Mouse (Mus musculus) heart, embryonic 14.5 days (tissue): ENCODE results near the gene Sorbs1. TPM values are rescaled to one million over a fixed set of nuclear protein-coding genes. Genes with fewer than 3 reads are reported as not detected.
A peak's percentile ranks its signal among the peaks of the same experiment; 100 is the strongest.

Experiments
- ATAC-seq: fragments of 200-750 bp; cut with Nextera tagmentation; 2 replicates; pipeline ENCODE4 v1.8.0; 2017; ENCODE audit warnings: low read depth, moderate TSS enrichment; ENCODE audit not compliant: insufficient number of reproducible peaks, insufficient read depth, low FRiP score
- H3K27ac ChIP-seq, 2 experiments: fragments of 200-500 bp in 1 of 2; fragments of 300-500 bp in 1 of 2; sonication (generic) in 1 of 2; replicated peaks in 1 of 2; 2 replicates each; pipeline ENCODE4 v1.5.1; 2012 to 2014; ENCODE audit warnings: low read depth in 2 of 2, low read length in 2 of 2, control low read depth in 1 of 2, mild to moderate bottlenecking in 1 of 2, mixed read lengths in 1 of 2; ENCODE audit not compliant: control insufficient read depth in 1 of 2, insufficient read depth in 1 of 2
- H3K27me3 ChIP-seq: fragments of 300-500 bp; sonication (generic); 2 replicates; pipeline ENCODE4 v1.6.1; 2014; ENCODE audit warnings: mild to moderate bottlenecking, low read length, control low read depth; ENCODE audit not compliant: control insufficient read depth, insufficient read depth
- H3K36me3 ChIP-seq: fragments of 300-500 bp; sonication (generic); 2 replicates; pipeline ENCODE4 v1.6.1; 2014; ENCODE audit warnings: mild to moderate bottlenecking, control low read depth, low read length, mixed read lengths; ENCODE audit not compliant: control insufficient read depth, insufficient read depth
- H3K4me1 ChIP-seq, 2 experiments: fragments of 200-500 bp in 1 of 2; fragments of 300-500 bp in 1 of 2; sonication (generic) in 1 of 2; 2 replicates each; pipeline ENCODE4 v1.6.1; 2012 to 2014; ENCODE audit warnings: low read length in 2 of 2, control low read depth in 1 of 2, mixed read lengths in 1 of 2; ENCODE audit not compliant: control insufficient read depth in 2 of 2, insufficient read depth in 2 of 2
- H3K4me2 ChIP-seq: fragments of 300-500 bp; sonication (generic); 2 replicates; pipeline ENCODE4 v1.6.1; 2014; ENCODE audit warnings: mild to moderate bottlenecking, low read length
- H3K4me3 ChIP-seq, 2 experiments: fragments of 200-500 bp in 1 of 2; fragments of 300-500 bp in 1 of 2; sonication (generic) in 1 of 2; 2 replicates each; pipeline ENCODE4 v1.5.1; 2012 to 2014; ENCODE audit warnings: low read length in 2 of 2, mild to moderate bottlenecking in 2 of 2, control low read depth in 1 of 2, low read depth in 1 of 2, moderate library complexity in 1 of 2; ENCODE audit not compliant: control insufficient read depth in 1 of 2, insufficient read depth in 1 of 2
- H3K9ac ChIP-seq: fragments of 300-500 bp; sonication (generic); 2 replicates; pipeline ENCODE4 v1.6.1; 2014; ENCODE audit warnings: mild to moderate bottlenecking, low read length
- H3K9me3 ChIP-seq: fragments of 300-500 bp; sonication (generic); 2 replicates; pipeline ENCODE4 v1.6.1; 2016; ENCODE audit warnings: low read length, control low read depth; ENCODE audit not compliant: control insufficient read depth
- WGBS: fragments of 180-500 bp; shearing (Covaris S2); extraction: QIAGEN DNeasy Blood & Tissue Kit; methylation state at CpG from one replicate; pipeline ENCODE4 v1.1.7; 2014; 5-methylcytosine and 5-hydroxymethylcytosine counted together
- polyA plus RNA-seq: library from polyadenylated mRNA; unstranded; fragments of >200 nt; fragmentation: Nextera tagmentation; extraction: Ambion mirVana; gene quantifications from 2 replicates; pipeline ENCODE4 v1.2.1, GENCODE M21; 2014

The Sorbs1 gene
- polyA plus RNA-seq, 1 experiment from 2014 or later: 109 TPM

GRCm38 (mm10) chr19:40429572-40429971 is 84.0 kb downstream of the Sorbs1 start:
- 75% methylated on average over 3 of the region's 3 CpGs for WGBS

GRCm38 (mm10) chr19:40429169-40429568 is 84.4 kb downstream of the Sorbs1 start:
- WGBS: 55% methylated on average over 3 of the region's 3 CpGs

More at GRCm38 (mm10) chr19:40429572-40429971, 84.0 kb downstream of the Sorbs1 start:
- H3K4me2 ChIP-seq: no peak overlapping the region
- peak overlapping the region in 1 of 2 experiments; percentile 10; a peak in 1 of 4 replicates for H3K27ac ChIP-seq
- ATAC-seq: no peak
- H3K36me3 ChIP-seq: no peaks in the 10 kb centered on the region
- peaks cover 37 to 85% of the 10 kb centered on the region in 2 experiments for H3K4me1 ChIP-seq
- no peaks in the 10 kb centered on the region for H3K27me3 ChIP-seq
- no peak overlapping the region for H3K9ac ChIP-seq
- no peak overlapping the region for H3K4me3 ChIP-seq
- H3K9me3 ChIP-seq: no peaks in the 10 kb centered on the region

GRCm38 (mm10) chr19:40426103-40426960 is 87.2 kb downstream of the Sorbs1 start:
- no peaks in the 10 kb centered on the region for H3K27me3 ChIP-seq
- H3K9me3 ChIP-seq: no peaks in the 10 kb centered on the region
- peak overlapping the region; percentile 62 to 86 for H3K27ac ChIP-seq
- 66% methylated on average over 16 of the region's 16 CpGs for WGBS
- no peak overlapping the region for H3K4me3 ChIP-seq
- H3K36me3 ChIP-seq: no peaks in the 10 kb centered on the region
- H3K4me1 ChIP-seq: peaks cover 22 to 58% of the 10 kb centered on the region in 2 experiments
- H3K4me2 ChIP-seq: no peak overlapping the region
- H3K9ac ChIP-seq: no peak overlapping the region
- no peak for ATAC-seq

More at GRCm38 (mm10) chr19:40429169-40429568, 84.4 kb downstream of the Sorbs1 start:
- H3K4me2 ChIP-seq: no peak overlapping the region
- H3K36me3 ChIP-seq: no peaks in the 10 kb centered on the region
- no peaks in the 10 kb centered on the region for H3K27me3 ChIP-seq
- H3K27ac ChIP-seq: peak overlapping the region in 1 of 2 experiments; percentile 10; a peak in 1 of 4 replicates
- no peak overlapping the region for H3K9ac ChIP-seq
- H3K9me3 ChIP-seq: no peaks in the 10 kb centered on the region
- H3K4me1 ChIP-seq: peaks cover 34 to 83% of the 10 kb centered on the region in 2 experiments
- ATAC-seq: no peak
- no peak overlapping the region for H3K4me3 ChIP-seq

GRCm38 (mm10) chr19:40425326-40425725 is 88.3 kb downstream of the Sorbs1 start:
- 0 out of 2 replicates have a peak overlapping the region, but pooled peaks have one; percentile 4 for H3K4me2 ChIP-seq
- no peaks in the 10 kb centered on the region for H3K27me3 ChIP-seq
- H3K9ac ChIP-seq: peak overlapping the region; percentile 41; the same call in 1 of the 2 replicates
- H3K4me3 ChIP-seq: no peak overlapping the region
- H3K36me3 ChIP-seq: no peaks in the 10 kb centered on the region
- no peaks in the 10 kb centered on the region for H3K9me3 ChIP-seq
- H3K27ac ChIP-seq: peak overlapping the region; percentile 65 to 86
- no peak for ATAC-seq
- WGBS: 26% methylated on average over 5 of the region's 5 CpGs
- peaks cover 20 to 48% of the 10 kb centered on the region in 2 experiments for H3K4me1 ChIP-seq

- Histone ChIP-seq H3K36me3 (no peaks in the 10 kb centered on the region), H3K4me1 (peaks cover 7 to 35% of the 10 kb centered on the region in 2 experiments), H3K9ac (no peak overlapping the region), H3K27ac (no peak overlapping the region), H3K9me3 (no peaks in the 10 kb centered on the region), H3K27me3 (no peaks in the 10 kb centered on the region), H3K4me3 (no peak overlapping the region), H3K4me2 (no peak overlapping the region)
- 83% methylated on average over 7 of the region's 7 CpGs for WGBS
- ATAC-seq: no peak
Measured at GRCm38 (mm10) chr19:40421037-40421436, 92.5 kb downstream of the Sorbs1 start.

GRCm38 (mm10) chr19:40419315-40419714 is 94.3 kb downstream of the Sorbs1 start:
- H3K4me1 ChIP-seq: peaks cover 9 to 30% of the 10 kb centered on the region in 2 experiments

GRCm38 (mm10) chr19:40417155-40417821 is 96.3 kb downstream of the Sorbs1 start:
- Histone ChIP-seq H3K27me3 (no peaks in the 10 kb centered on the region), H3K4me3 (no peak overlapping the region), H3K27ac (no peak overlapping the region), H3K36me3 (0 out of 2 replicates have a peak, but pooled peaks cover 4% of the 10 kb centered on the region), H3K9ac (no peak overlapping the region), H3K4me2 (no peak overlapping the region), H3K9me3 (no peaks in the 10 kb centered on the region), H3K4me1 (peaks cover 13 to 33% of the 10 kb centered on the region in 2 experiments)
- WGBS: 53% methylated on average over 8 of the region's 8 CpGs
- ATAC-seq: no peak

More at GRCm38 (mm10) chr19:40419315-40419714, 94.3 kb downstream of the Sorbs1 start:
- H3K4me3 ChIP-seq: no peak overlapping the region
- H3K9ac ChIP-seq: no peak overlapping the region
- H3K36me3 ChIP-seq: no peaks in the 10 kb centered on the region
- H3K4me2 ChIP-seq: no peak overlapping the region
- no peaks in the 10 kb centered on the region for H3K27me3 ChIP-seq
- WGBS: 49% methylated on average over 7 of the region's 7 CpGs
- H3K27ac ChIP-seq: no peak overlapping the region
- ATAC-seq: no peak
- no peaks in the 10 kb centered on the region for H3K9me3 ChIP-seq
